Mouse (Mus musculus) regulatory T cell (primary cell): ENCODE results near the gene Rnf151.
"Not testable (repeated sequence)": the region's sequence is repeated elsewhere in the genome, so short reads cannot be mapped to it uniquely, and the experiment has no call there.

ENCODE experiments used
- in situ Hi-C: fragments of 300-600 bp; cut with MboI, MseI; formaldehyde crosslinking; loops from one replicate; pipeline ENCODE4 v1.15.1; 2025; ENCODE audit warnings: high pct_unique_total_duplicates

Rnf151 gene

GRCm38 (mm10) chr17:24733434-24734050 is 15.7 kb upstream of the Rnf151 start:
- in situ Hi-C loops, result no loop called here

- in situ Hi-C loops, result no loop called here
Observed at GRCm38 (mm10) chr17:24732233-24732935, 14.5 kb upstream of the Rnf151 start.

- in situ Hi-C loops, result no loop called here
Observed at GRCm38 (mm10) chr17:24730787-24731186, 12.9 kb upstream of the Rnf151 start.

- in situ Hi-C loops, result no loop called here
Observed at GRCm38 (mm10) chr17:24729067-24729466, 11.2 kb upstream of the Rnf151 start.

GRCm38 (mm10) chr17:24728184-24728583 is 10.3 kb upstream of the Rnf151 start:
- in situ Hi-C loops, result no loop called here

GRCm38 (mm10) chr17:24727618-24728017 is 9.8 kb upstream of the Rnf151 start, which contains the start of gene Rpl3l:
Rpl3l (plus strand) TSS chr17:24727820.
- in situ Hi-C loops, result no loop called here

GRCm38 (mm10) chr17:24725637-24726390 is 8.0 kb upstream of the Rnf151 start:
- in situ Hi-C loops, result no loop called here

- in situ Hi-C loops, result no loop called here
Observed at GRCm38 (mm10) chr17:24724184-24724583, 6.3 kb upstream of the Rnf151 start, which contains the start of gene Ndufb10. Ndufb10 (minus strand) TSS chr17:24724478.

- in situ Hi-C loops, result no loop called here
Observed at GRCm38 (mm10) chr17:24723881-24724180, 6.0 kb upstream of the Rnf151 start.

GRCm38 (mm10) chr17:24723122-24723880 is 5.4 kb upstream of the Rnf151 start:
- in situ Hi-C loops, result no loop called here

GRCm38 (mm10) chr17:24722220-24722924 is 4.5 kb upstream of the Rnf151 start:
- in situ Hi-C loops, result no loop called here

- in situ Hi-C loops, result not testable (repeated sequence)
Observed at GRCm38 (mm10) chr17:24721383-24721955, 3.6 kb upstream of the Rnf151 start.

GRCm38 (mm10) chr17:24720616-24721015 is 2.8 kb upstream of the Rnf151 start:
- in situ Hi-C loops, result not testable (repeated sequence)

GRCm38 (mm10) chr17:24719494-24720222 is 1.8 kb upstream of the Rnf151 start:
- in situ Hi-C loops, result no loop called here

- in situ Hi-C loops, result not testable (repeated sequence)
Observed at GRCm38 (mm10) chr17:24718938-24719337, 1.1 kb upstream of the Rnf151 start.

- in situ Hi-C loops, result no loop called here
Observed at GRCm38 (mm10) chr17:24716166-24716682, 1.6 kb downstream of the Rnf151 start.

- in situ Hi-C loops, result no loop called here
Observed at GRCm38 (mm10) chr17:24715556-24715955, 2.3 kb downstream of the Rnf151 start.

- in situ Hi-C loops, result no loop called here
Observed at GRCm38 (mm10) chr17:24708646-24709045, 9.2 kb downstream of the Rnf151 start.

- in situ Hi-C loops, result no loop called here
Observed at GRCm38 (mm10) chr17:24707801-24708425, 9.9 kb downstream of the Rnf151 start.
